Mouse (Mus musculus) heart, embryonic 11.5 days (tissue): ENCODE data around the gene Mta1. TPM values are rescaled to one million over a fixed set of nuclear protein-coding genes. Genes with fewer than 3 reads are reported as not detected.

ENCODE experiments used
- ATAC-seq: fragments of 200-750 bp; cut with Nextera tagmentation; replicated peaks from 2 replicates; pipeline ENCODE4 v1.8.0; 2017; ENCODE audit warnings: moderate library complexity; ENCODE audit not compliant: insufficient number of reproducible peaks, low FRiP score, low TSS enrichment
- H3K27ac ChIP-seq: fragments of 300-500 bp; sonication (generic); 2 replicates; pipeline ENCODE4 v1.5.1; 2014; ENCODE audit warnings: mild to moderate bottlenecking, low read depth, low read length
- H3K27me3 ChIP-seq: fragments of 300-500 bp; sonication (generic); 2 replicates; pipeline ENCODE4 v1.6.1; 2014; ENCODE audit warnings: mild to moderate bottlenecking, low read length, mixed read lengths; ENCODE audit not compliant: control insufficient read depth, insufficient read depth
- H3K36me3 ChIP-seq: fragments of 300-500 bp; sonication (generic); 2 replicates; pipeline ENCODE4 v1.6.1; 2014; ENCODE audit warnings: mild to moderate bottlenecking, low read length, moderate library complexity, mixed read lengths; ENCODE audit not compliant: control insufficient read depth, insufficient read depth
- H3K4me1 ChIP-seq: fragments of 300-500 bp; sonication (generic); 2 replicates; pipeline ENCODE4 v1.6.1; 2014; ENCODE audit warnings: low read length; ENCODE audit not compliant: control insufficient read depth, insufficient read depth
- H3K4me2 ChIP-seq: fragments of 300-500 bp; sonication (generic); 2 replicates; pipeline ENCODE4 v1.6.1; 2014; ENCODE audit warnings: mild to moderate bottlenecking, moderate library complexity
- H3K4me3 ChIP-seq: fragments of 300-500 bp; sonication (generic); 2 replicates; pipeline ENCODE4 v1.5.1; 2014; ENCODE audit warnings: low read depth, low read length
- H3K9ac ChIP-seq: fragments of 300-500 bp; sonication (generic); 2 replicates; pipeline ENCODE4 v1.6.1; 2014; ENCODE audit warnings: mild to moderate bottlenecking, low read depth, low read length, moderate library complexity
- H3K9me3 ChIP-seq: fragments of 300-500 bp; sonication (generic); replicated peaks from 2 replicates; pipeline ENCODE4 v1.6.1; 2016; ENCODE audit warnings: low read length; ENCODE audit not compliant: control insufficient read depth
- WGBS: fragments of 180-500 bp; shearing (Covaris S2); extraction: QIAGEN DNeasy Blood & Tissue Kit; methylation state at CpG from one replicate; pipeline ENCODE4 v1.1.7; 2014; ENCODE audit not compliant: insufficient replicate concordance; 5-methylcytosine and 5-hydroxymethylcytosine counted together
- polyA plus RNA-seq: library from polyadenylated mRNA; unstranded; fragments of >200 nt; fragmentation: Nextera tagmentation; extraction: Ambion mirVana; gene quantifications from 2 replicates; pipeline ENCODE4 v1.2.1, GENCODE M21; 2014

The Mta1 gene
- polyA plus RNA-seq, 1 experiment from 2014 or later: 14.7 TPM

DNA sequence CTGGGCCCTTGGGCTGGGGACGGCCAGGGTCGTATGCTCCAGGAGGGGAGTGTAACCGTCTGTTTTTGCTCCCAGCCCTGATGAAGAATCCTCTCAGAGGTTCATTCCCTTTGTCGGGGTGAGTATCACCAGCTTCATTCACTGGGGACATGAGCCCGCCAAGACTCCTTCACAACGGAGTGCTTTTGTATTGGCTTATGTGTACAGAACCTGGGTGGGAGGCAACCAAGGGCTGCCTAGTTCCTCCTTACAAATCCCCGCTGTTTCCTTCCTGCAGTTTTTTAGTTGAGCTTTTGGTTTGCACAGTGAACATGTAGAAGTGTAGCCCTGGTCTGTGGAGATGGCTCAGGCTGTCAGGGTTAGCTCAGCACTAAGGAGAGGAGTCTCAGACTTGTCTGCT lies 30.1 kb upstream of the Mta1 start:
- no peak for ATAC-seq
- Histone ChIP-seq H3K4me1 (no peaks in the 10 kb centered on the region), H3K4me2 (no peak overlapping the region), H3K4me3 (no peak overlapping the region), H3K36me3 (peaks cover 7% of the 10 kb centered on the region; the same call in 1 of the 2 replicates), H3K27me3 (no peaks in the 10 kb centered on the region), H3K9me3 (no peaks in the 10 kb centered on the region), H3K9ac (no peak overlapping the region), H3K27ac (no peak overlapping the region)
- WGBS: 83% methylated on average over 7 of the region's 7 CpGs

DNA sequence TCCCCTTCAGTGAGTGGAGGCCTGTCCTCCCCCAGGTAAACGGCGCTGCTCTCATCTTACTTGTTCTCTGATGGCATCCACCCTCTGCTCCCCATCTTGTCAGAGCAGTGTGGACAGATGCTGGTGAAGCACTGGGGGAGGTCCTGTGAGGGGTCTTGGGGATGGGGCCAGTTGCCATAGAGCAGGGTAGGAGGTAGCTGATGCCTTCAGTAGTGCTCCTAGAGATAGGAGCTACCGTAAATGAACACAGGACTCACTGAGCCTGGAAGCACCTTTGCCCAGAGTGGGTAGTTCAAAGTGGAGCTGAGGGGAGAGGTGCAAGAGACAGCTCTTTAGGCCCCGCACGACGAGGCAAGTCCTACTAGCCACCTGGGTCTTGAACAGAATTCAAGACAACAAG lies 28.7 kb upstream of the Mta1 start:
- WGBS: 89% methylated on average over 6 of the region's 6 CpGs
- Histone ChIP-seq H3K27ac (no peak overlapping the region), H3K4me1 (peaks cover 5% of the 10 kb centered on the region), H3K4me2 (no peak overlapping the region), H3K4me3 (no peak overlapping the region), H3K36me3 (peaks cover 7% of the 10 kb centered on the region; the same call in 1 of the 2 replicates), H3K27me3 (no peaks in the 10 kb centered on the region), H3K9ac (no peak overlapping the region), H3K9me3 (no peaks in the 10 kb centered on the region)
- no peak for ATAC-seq

DNA sequence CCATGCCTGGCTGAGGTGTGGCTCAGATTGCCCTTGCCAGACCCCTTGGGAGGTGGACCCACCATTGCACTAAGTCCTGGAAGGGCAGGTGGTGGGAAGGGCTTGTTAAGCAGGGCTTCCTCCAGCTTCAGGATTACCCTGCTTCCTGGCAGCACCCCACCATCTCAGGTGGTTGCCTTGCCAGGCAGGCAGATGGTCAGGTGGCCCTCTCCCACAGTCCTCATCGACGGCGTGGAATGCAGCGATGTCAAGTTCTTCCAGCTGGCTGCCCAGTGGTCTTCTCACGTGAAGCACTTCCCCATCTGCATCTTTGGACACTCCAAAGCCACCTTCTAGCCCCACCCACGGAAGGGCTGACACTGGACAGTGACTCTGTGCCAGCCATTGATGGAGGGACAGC lies 26.8 kb upstream of the Mta1 start:
- 82% methylated on average over 6 of the region's 6 CpGs for WGBS
- Histone ChIP-seq H3K9ac (no peak overlapping the region), H3K27me3 (no peaks in the 10 kb centered on the region), H3K9me3 (no peaks in the 10 kb centered on the region), H3K4me1 (peaks cover 16% of the 10 kb centered on the region), H3K4me3 (no peak overlapping the region), H3K36me3 (0 out of 2 replicates have a peak, but pooled peaks cover 4% of the 10 kb centered on the region), H3K27ac (no peak overlapping the region), H3K4me2 (no peak overlapping the region)
- ATAC-seq: no peak

DNA sequence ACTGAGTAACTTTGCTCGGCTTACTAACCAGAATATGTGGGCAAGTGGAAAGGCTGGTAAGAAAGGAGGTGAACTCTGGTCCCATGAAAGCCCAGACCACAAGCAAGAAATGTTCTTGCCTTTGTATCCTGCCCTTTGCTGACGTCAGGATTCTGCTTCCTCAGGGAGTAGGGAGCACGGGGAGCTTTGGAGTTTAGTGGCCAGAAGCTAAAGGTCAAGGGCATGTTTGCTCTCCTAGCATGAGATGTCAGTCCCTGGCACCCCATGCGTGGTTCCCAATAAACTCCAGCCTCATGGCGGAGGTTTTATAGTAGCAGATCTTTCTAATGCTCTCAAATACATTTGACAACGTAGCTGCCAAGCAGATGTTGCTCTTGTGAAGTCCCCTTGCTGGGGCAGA lies 26.3 kb upstream of the Mta1 start:
- no peaks in the 10 kb centered on the region for H3K9me3 ChIP-seq
- ATAC-seq: no peak
- 73% methylated on average over 6 of the region's 6 CpGs for WGBS
- peaks cover 16% of the 10 kb centered on the region for H3K4me1 ChIP-seq
- H3K36me3 ChIP-seq: 0 out of 2 replicates have a peak, but pooled peaks cover 4% of the 10 kb centered on the region
- no peak overlapping the region for H3K4me2 ChIP-seq
- H3K9ac ChIP-seq: no peak overlapping the region
- H3K4me3 ChIP-seq: no peak overlapping the region
- no peak overlapping the region for H3K27ac ChIP-seq
- no peaks in the 10 kb centered on the region for H3K27me3 ChIP-seq

DNA sequence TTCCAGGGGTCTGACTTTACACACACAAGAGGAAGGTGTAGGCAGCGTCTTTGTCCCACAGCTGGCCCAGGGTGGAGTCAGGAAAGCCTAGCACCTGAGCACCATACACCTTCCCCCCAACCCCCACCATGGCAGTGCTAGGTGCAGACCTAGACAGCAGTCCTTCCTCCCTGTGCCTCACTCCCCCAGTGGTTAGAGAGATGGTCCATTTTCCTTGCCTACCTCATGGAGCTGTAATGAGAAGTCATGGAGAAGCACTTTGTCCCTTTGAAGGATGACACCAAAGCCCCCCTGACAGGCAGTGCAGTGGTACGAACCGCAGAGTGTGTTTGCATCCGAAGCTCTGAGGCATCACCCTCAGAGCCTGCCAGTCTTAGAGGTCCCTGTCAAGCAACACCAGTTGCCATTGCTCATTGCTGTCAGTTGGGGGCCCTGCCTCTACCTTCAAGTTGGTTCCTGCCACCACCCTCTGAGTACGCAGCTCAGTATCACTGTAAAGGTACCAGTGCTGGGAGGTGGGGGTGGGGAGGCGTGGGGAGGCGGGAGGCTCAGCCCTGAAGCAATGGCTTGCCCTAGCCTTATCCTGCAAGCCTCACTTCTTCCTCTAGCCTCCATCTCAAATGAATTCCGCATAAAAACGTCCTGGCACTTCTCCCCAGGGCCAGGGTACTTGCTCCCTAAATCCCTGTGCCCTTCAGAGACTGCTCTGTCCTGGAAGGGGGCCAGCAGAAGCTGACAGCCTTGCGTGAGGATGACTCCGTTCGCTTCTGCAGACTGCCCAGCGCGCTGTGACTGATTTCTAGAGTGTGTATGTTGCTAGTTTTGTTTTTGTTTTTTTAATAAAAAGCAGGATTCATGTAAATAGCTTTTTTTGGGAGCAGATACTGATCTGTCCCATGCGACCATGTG lies 24.4 kb upstream of the Mta1 start:
- Histone ChIP-seq H3K4me3 (peak overlapping the region; percentile 51), H3K9ac (peak overlapping the region; percentile 77), H3K36me3 (0 out of 2 replicates have a peak, but pooled peaks cover 4% of the 10 kb centered on the region), H3K27me3 (no peaks in the 10 kb centered on the region), H3K9me3 (no peaks in the 10 kb centered on the region), H3K27ac (peak overlapping the region; percentile 82), H3K4me1 (peaks cover 16% of the 10 kb centered on the region), H3K4me2 (peak overlapping the region; percentile 93)
- peak; percentile 36; the same call in 1 of the 2 replicates for ATAC-seq
- 10% methylated on average over 15 of the region's 15 CpGs for WGBS

DNA sequence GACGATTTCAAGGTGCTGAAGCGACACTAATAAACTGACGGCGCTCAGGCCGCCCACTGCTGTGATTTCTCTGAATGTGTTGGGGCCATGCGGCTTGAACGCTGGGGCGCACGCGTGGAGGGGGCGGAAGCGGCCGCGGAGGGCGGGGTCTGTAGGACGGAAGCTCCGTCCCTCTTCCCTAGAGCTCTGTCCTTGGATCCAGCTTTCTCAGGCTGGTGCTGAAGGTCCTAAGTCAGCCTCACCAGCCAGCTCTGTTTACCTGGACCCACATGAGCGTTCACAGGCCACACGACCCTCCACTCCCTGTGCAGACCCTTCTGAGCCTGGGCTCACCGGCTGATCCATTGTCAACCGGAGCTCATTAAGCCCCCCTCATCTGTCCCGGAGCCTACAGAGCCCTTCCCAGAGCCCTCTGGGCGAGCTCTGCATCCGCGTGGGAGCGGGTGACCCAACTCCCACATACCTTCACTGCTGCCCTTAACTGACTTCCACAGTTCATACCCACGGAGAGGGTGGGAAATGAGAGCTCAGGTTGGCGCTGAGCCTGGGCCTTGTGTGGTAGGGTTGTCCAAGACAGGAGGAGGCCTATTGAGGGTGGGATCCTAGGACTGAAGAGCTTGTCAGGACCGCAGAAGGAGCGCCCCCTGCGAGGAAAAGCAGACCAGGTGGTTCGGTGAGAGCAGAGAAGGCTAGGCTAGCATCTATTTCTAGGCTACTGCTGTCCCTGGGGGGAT lies 23.6 kb upstream of the Mta1 start, which contains the start of gene Tex22:
Gene Tex22, plus strand, starts transcription at position 174 of the 734 bp plus-strand sequence.
- Histone ChIP-seq H3K36me3 (0 out of 2 replicates have a peak, but pooled peaks cover 4% of the 10 kb centered on the region), H3K27me3 (no peaks in the 10 kb centered on the region), H3K9me3 (no peaks in the 10 kb centered on the region), H3K4me3 (peak within 1 kb of the TSS; percentile 51), H3K9ac (peak within 1 kb of the TSS; percentile 77), H3K4me1 (peaks cover 16% of the 10 kb centered on the region), H3K27ac (peak within 1 kb of the TSS; percentile 82), H3K4me2 (peak within 1 kb of the TSS; percentile 93)
- 5% methylated on average over 32 of the region's 32 CpGs for WGBS
- peak; percentile 88 for ATAC-seq

DNA sequence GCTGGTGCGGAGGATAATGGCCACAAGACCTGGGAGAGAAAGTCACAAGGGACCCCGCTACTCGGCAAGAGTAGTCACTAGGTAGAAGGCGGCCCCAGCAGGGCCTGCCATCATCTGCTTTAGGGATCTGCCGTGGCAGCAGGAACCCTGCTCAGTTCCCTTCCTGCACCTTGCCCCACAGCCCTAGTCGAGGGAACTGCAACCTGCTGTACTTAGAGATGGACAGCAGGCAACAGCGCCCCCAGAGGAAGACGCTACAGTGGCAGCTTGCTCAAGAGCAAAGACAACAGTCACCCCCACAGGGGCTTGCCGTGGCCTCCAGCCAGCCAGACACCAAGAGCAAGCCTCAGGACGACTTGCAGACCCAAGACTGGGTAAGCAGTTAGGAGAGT lies 23.0 kb upstream of the Mta1 start:
- no peaks in the 10 kb centered on the region for H3K9me3 ChIP-seq
- peak; percentile 64 for ATAC-seq
- H3K4me1 ChIP-seq: peaks cover 16% of the 10 kb centered on the region
- peak overlapping the region; percentile 93 for H3K4me2 ChIP-seq
- H3K9ac ChIP-seq: peak overlapping the region; percentile 77
- peak overlapping the region; percentile 82 for H3K27ac ChIP-seq
- H3K27me3 ChIP-seq: no peaks in the 10 kb centered on the region
- WGBS: 5% methylated on average over 10 of the region's 10 CpGs
- H3K36me3 ChIP-seq: 0 out of 2 replicates have a peak, but pooled peaks cover 4% of the 10 kb centered on the region
- H3K4me3 ChIP-seq: peak overlapping the region; percentile 51

DNA sequence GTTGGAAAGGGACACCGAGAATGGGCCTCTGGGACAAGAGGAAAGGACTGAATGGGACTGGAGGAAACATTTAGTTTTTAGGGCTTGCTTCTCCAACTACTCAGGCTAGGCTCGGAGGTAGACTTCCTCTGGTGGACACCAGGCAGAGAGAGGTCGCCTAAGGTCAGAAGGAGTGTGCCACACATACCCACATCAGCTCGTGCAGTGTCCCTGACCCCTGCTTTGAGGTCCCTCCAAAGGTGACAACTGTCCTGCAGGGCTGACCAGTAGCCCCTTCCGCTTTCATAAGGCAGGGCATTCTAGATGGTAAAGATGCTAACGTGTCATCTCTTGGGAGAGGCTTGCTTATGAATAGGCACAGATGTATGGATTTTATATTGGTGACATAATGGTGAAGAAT lies 22.6 kb upstream of the Mta1 start:
- H3K9ac ChIP-seq: peak overlapping the region; percentile 77
- no peak overlapping the region for H3K27ac ChIP-seq
- H3K9me3 ChIP-seq: no peaks in the 10 kb centered on the region

More for the DNA sequence above, 22.6 kb upstream of the Mta1 start:
- Histone ChIP-seq H3K4me2 (peak overlapping the region; percentile 93; the same call in 1 of the 2 replicates), H3K36me3 (0 out of 2 replicates have a peak, but pooled peaks cover 4% of the 10 kb centered on the region), H3K4me3 (no peak overlapping the region), H3K27me3 (no peaks in the 10 kb centered on the region), H3K4me1 (peaks cover 16% of the 10 kb centered on the region)
- WGBS: 55% methylated on average over 6 of the region's 6 CpGs
- ATAC-seq: no peak
